12 mouse cellular contexts compared by ENCODE assay signal in the genomic region with DNA sequence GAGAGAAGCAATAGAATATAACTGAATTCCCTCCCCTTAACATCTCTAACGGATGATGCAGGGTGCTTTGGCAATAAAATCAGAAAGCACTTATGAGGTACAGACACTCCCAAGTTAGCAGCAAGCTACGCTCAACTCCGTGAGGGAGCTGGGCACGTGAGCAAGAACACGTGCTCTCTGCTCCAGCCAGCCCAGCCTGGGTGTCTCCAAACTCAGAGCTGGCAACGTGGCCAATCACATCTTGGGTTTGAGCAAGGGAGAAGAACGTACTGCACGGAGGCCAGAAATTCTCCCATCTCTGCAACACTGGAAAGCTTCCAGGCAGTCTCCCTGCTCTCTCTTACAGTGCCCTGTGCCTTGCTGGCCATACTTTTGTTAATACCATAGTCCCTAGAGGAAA. TPM values are rescaled to one million over a fixed set of nuclear protein-coding genes. Genes with fewer than 3 reads are reported as not detected.
DNase-seq lines count a peak whose midpoint lies in the region; TF ChIP-seq lines count a peak whose summit lies in the region.
"Had no signal": no experiment of that assay in that cellular context is flagged by ENCODE, and none has a peak within 500 bp of the region (broad histone marks: within the 10 kb centered on the region; RNA-seq: fewer than 3 reads in every experiment).

No protein-coding gene starts in this region.

- no peak overlapping the region for H3K27ac ChIP-seq in gastrocnemius, adult 2 months
- H3K27ac ChIP-seq: hindbrain, postnatal 0 days; kidney, embryonic 15.5 days had no signal

- H3K4me3 ChIP-seq in gastrocnemius, adult 2 months = no peak overlapping the region
- H3K4me3 ChIP-seq: kidney, embryonic 15.5 days had no signal

- intact Hi-C loops in gastrocnemius, adult 2 months (cut with DNase I) = loop anchor here (5.0 kb wide), 1 partner anchor 52 kb away; no protein-coding TSS in a partner anchor

- peak; percentile 73 for DNase-seq in gastrocnemius, adult 2 months
- DNase-seq in gastrocnemius, postnatal 4 days (ENCODE audit: low spot score in 2 of 2) = no peak
- peak; percentile 66 for DNase-seq in brain, adult 2 months (ENCODE audit: low read depth, low spot score)
- peak; percentile 31 for DNase-seq in heart, adult 8-10 months (ENCODE audit: low spot score)
- DNase-seq in lung, postnatal 10 days = peak; percentile 55
- DNase-seq in layer of hippocampus, postnatal 14 days (ENCODE audit: low spot score in 2 of 2) = no peak
- DNase-seq in c-Kit-positive CD71-positive TER-119-positive erythroid progenitor cells, embryonic 14.5 days (ENCODE audit: low spot score) = no peak
- DNase-seq: thymus, postnatal 14 days had no signal

- no peak for TF ChIP-seq CTCF in gastrocnemius, adult 2 months (IDR thresholded peaks at IDR 0.05)

RNA-seq across cellular contexts. Expression of a gene that starts 6.0 kb away (rescaled TPM):
- total RNA-seq in gastrocnemius, adult 2 months (2021) = 1 to 10 TPM; 1.0 to 1.3 TPM
- 10 to 100 TPM in 1 of 2 experiments, 1 to 10 TPM in 1; 8.7 to 10.6 TPM for total RNA-seq in gastrocnemius, postnatal 4 days (2021)
- under 1 TPM; 0.47 to 0.97 (median 0.67) TPM for total RNA-seq in heart, adult 8-10 months (2022)
- 10 to 100 TPM; 30.8 to 32.0 TPM for total RNA-seq in layer of hippocampus, postnatal 14 days (2021)
- total RNA-seq: CH12.LX; common myeloid progenitor, adult 5-6 weeks had no signal

Comparison
In these comparisons a context has a peak if more than half of its experiments do, and no peak if none do; other contexts are left out.
1. DNase-seq: peak in gastrocnemius, adult 2 months (single experiment), brain, adult 2 months (single experiment), heart, adult 8-10 months (single experiment) and lung, postnatal 10 days (single experiment); none in gastrocnemius, postnatal 4 days (0 of 2), layer of hippocampus, postnatal 14 days (0 of 2) and c-Kit-positive CD71-positive TER-119-positive erythroid progenitor cells, embryonic 14.5 days (single experiment).
2. RNA of a gene that starts 6.0 kb away (total RNA-seq): 30.8 to 32.0 TPM in layer of hippocampus, postnatal 14 days and 8.7 to 10.6 TPM in gastrocnemius, postnatal 4 days; 1.0 to 1.3 TPM in gastrocnemius, adult 2 months and 0.47 to 0.97 TPM in heart, adult 8-10 months; every median in the first group is over 4 times any median in the second.